Mouse (Mus musculus) embryo, embryonic 11.5 days (tissue): Measurements from ENCODE around the gene Crybb1.

Experiments used
- DNase-seq: peaks from one replicate; pipeline ENCODE4 v3.0.0-alpha.2; 2012; ENCODE audit warnings: low read depth, low spot score

Gene Crybb1

DNA sequence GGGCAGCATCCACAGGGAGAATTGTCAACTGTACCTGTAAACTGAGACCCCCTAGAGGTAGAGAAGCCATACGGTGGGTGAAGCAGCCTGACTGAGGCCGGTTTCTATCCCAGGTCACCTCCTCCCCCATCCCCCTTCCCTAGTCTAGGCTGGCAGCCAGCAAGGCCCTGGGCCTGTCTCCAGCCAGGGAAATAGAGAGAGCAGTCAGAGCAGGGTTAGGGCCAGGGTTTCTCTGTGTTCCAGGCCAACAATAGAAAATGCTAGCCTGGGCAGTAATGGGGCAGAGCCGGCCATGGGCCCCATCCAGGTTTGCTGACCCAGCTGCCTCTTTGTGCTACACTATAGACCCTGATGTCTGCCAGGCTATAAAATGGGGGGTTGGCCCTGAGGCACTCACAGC lies at the start of gene Crybb1:
Gene Crybb1, plus strand, starts transcription at position 390 of the 400 bp plus-strand sequence.
- no peak for DNase-seq

DNA sequence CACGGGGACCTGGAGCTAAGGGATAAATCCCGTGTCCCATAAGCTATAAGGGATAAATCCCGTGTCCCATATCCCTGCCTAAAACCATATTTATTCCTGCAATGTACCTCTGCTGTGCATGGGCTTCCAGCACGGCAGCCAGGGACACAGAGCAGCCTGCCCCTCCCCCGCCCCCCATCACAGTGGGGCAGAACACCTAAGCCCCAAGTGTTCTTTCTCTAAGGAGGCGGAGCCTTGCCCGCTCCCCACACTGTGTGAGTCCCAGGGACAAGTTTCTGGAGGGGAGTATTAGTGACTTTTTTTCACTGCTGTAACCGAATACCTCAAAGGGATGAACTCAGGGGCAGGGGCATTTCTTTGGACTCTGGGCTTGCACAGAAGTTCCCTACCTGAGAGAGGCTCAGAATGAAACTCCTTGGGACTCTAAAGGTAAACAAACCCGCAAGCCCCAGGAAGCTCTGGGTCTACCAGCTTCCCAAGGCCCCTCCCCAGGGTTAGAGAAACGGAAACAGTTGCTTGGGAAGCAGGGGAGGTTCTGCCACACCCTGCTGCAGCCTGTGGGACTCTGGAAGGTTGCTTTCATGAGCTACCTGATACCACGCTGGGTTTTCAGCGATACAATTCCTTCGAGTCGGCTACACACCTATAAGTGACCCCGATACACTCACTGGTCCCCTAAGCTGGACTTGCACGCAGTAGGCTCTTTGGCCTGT lies 48.9 kb upstream of the Crybb1 start:
- DNase-seq = no peak

DNA sequence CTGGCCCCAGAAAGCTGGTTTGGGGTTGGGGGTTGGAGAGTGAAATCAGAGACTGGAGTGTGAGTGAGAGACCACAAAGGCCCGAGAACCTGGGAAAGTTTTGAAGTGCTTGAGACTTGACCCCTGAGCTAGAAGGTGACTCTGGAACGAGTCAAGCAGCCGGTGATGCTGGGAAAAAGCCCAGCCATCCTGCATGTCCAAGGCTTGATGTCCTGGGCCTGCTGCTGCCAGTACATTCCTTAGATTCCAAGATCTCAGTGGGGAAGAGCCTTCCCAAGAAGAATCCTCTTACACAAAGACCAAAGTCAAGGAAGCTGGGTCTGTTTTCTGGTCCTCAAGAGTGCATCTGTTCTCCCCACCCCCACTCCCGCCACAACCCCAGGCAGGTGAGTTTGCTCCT lies 47.3 kb upstream of the Crybb1 start:
- no peak for DNase-seq

DNA sequence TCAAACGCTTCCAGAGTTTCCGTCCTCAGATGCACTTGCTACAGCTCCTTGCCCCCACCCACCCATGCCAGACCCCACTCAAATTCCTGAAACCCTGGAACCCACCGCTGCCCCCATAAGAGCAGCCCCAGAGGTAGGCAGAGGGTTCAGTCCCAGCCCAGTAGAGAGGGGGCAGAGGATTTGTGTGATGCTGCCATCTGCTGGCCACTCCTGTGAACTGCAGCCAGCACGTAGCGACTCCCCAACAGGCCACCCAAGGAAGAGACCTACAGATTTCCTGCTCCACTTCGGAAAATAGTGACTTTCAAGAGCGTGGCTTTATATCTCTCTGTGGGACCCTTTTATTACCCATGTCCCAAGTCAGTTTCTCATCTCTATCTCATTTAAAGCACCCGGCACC lies 45.5 kb upstream of the Crybb1 start:
- DNase-seq = peak; percentile 59

DNA sequence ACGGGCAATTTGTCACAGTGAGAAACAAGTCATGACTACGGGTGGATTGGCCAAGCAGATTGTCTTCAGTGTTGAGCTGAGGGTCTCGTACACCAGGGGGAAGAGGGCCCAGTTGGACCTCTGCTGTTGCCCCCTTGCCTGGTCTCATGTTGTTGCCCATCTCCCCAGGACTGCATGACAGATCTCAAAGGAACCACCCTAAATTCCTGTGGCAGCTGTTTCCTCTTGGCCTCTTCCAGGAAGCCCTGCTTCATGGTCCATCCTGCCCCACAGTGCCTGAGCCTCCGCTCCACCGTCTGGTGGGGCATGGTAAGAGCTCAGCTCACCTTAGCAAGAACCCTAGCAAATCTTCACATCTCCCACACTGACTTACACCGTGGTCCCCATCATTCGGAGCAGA lies 43.7 kb upstream of the Crybb1 start:
- DNase-seq = no peak

DNA sequence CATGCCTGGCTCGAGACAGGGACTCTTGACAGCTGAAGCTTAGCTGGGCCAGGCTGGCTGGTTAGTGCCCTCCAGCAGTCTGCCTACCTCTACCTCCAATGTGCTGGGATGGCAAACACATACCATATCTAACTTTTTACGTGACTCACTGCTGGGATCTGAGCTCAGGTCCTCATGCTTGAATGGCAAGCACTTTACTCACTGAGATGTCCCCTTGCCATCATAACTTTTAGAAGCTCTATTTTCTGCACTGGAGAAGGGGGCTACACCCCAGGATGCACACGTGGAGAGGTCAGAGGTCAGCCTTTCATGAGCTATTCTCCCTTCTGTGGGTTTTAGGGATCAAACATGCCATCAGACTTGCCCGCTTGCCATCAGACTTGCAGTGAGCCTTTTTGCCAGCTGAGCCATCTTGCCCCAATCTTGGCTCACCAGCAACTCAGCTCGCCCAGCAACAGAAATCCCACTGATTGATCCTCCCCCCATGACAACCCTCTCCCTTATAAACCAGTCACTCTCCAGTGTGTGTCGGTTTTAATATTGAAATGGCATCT lies 42.8 kb upstream of the Crybb1 start:
- no peak for DNase-seq

DNA sequence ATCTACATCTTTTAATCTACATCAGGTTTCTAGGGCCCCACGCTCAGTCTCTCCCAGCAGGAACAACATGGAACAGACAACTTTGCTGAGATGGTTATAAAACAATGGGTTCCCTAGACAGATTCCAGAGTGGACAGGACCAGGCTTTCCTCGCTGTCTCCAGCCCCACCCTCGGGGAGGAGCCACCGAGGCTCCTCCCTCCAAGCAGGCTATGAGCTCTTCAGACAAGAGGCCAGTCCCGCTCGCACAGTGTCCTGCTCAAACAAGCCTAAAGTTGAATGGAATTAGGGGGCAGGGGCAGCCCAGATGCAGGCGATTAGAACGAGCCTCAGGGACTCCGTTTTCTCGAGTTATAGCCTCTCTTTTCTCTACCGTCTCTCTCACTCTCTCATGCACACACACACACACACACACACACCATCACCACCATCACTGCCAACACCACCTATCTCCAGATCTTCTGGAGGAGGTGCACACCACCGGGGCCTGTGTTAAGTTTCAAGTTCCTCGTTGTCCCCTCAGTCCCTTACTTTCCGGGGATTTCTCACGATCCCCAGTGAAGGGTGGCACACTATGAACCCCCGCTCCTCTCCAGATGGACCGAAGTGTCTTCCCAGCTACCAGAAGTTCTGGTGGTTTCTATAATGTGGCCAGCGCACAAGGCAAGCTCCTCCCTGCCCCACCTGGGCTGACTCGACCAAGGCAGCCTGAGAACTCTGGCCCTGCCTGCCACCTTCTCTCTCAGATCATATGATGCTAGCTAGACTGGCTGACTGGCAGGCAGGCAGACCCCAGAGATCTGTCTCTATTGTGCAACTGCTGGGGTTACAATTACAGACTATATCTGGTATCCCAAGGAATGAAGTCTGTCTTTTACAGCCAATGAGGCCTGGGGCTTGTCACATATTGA lies 42.0 kb upstream of the Crybb1 start:
- DNase-seq = no peak

DNA sequence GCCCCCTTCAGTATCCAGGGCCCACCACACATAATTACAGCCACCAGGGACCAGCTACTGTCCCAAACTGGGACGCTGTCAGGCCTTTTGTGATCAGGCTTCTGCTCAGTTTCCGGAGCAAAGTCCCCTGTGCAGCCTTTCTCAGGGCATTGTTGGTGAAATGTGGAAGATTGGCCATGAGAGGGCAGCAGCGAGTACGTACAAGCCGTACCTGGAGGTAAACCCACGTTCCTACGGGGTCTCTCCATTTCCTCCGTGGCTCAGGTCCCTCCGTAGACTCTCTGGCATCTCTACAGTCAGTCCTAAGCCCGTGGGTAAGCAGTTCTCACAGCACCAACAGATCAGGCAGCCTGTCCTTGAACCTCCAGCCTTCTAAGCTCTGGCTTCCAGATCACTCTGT lies 41.2 kb upstream of the Crybb1 start:
- DNase-seq = peak; percentile 56

DNA sequence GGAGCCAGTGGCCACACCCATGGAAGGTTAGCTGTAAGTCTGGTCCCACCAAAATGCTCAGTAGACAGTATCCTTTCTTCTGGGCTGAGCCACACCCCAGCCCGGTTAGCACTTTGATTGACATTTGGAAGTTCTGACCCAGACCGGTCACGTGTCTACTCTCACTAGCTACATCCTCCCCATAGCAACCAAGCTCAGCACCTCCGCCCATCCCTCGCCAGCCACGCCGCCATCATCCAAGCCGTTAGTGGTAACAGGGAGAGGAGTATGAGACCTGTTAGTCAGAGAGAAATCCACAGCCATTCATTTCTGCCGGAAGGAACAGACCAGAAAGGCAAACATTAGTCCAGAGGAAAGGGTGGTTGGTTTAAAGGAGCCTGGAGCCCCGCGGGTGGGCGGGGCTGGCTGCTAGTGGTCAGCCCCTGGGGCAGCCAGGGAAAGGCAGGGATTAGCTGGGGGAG lies 40.3 kb upstream of the Crybb1 start:
- no peak for DNase-seq

DNA sequence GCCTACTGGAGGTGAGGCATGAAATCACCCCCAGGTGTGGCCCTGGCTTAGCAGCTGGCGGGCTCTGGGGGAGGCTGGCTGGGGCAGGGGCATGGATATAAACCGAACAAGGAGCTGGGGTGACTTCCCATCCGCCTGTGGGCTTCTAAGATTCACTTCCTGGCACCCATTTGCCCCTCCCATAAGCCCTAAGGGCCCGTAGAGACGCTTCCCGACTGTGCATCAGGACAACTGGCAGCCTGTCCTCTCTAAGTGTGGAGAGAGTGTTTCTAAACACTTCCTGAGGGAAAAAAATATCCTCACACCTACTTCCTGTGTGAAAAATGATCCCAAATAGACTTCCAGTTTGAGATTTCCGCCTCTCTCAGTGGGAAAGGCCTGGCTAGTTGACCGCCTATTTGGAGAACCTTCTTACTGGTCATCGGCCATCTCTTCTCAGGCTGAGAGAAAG lies 39.8 kb upstream of the Crybb1 start:
- DNase-seq = no peak

DNA sequence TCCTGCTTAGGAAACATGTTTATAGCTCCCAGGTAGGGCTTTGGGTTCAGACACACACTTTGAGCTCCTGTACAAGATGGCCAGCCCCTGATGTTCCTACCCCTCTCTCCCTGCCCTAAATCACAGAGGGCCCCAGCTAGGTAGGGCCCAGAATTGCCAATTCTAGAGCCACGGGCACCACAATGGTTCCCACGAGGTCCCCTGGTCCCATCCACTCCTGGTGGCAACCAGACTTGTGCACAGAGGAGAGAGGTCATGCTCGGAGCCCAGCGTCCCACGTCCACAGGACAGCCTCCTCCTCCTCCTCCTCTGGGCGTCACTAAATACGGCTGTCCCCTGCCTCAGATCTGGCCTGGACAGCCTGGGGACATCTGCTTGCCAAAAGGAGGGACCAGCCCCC lies 39.3 kb upstream of the Crybb1 start:
- DNase-seq = no peak

DNA sequence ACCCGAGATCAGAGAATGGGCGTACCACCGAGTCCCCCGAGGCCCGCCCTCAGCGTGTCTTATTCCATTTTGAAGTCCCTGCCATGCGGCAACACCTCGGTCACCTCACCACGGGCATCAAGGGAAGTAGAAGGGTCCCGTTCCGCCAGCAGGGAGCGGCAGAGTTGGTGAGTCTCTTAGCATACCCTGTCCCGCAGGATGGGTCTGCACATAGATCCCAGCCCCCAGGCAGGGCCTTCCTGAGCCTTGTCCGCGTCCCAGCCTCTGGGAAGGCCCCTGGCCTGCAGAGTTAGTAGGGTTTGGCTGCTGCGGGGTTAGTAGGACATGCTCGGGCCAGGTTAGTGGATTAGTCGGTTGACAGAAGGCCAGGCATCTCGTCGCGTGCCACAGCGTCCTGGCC lies 38.6 kb upstream of the Crybb1 start:
- no peak for DNase-seq

DNA sequence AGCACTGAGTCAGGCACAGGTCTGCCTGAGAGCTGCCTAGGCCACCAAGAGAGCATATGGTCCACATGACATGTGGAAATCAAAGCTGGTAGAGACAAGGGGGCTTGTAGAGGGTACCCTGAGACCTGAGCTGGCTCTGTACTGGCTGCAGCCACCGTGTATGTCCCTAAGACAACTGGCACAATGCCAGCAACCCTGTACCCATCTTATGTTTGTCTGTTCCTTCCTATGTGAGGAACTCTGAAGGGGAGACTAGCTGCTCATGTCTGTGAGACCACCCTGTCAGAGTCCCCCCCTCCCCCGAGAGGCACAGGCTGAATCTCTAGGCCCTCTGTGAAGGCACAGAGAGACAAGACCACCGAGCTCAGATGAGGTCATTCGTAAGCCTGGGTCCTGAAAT lies 36.9 kb upstream of the Crybb1 start:
- no peak for DNase-seq

DNA sequence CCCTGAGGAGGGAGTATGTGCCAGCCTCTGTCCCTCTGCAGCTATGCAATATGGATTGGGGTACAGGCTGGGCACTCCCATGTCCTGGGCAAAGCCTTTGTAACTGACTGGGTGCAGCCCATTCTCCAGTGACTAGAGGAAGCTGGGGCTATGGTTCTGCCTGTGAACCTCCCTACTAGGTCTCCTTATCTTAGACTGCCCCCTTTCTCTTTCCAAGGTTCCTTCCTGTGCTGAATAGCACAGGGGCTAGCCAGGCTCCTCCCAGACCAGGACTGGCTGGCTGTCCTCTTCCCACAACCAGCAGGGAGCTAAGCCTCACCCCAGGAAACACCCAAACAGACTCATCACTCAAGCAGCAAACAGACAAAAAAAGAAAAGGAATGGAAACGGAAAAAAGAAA lies 36.2 kb upstream of the Crybb1 start:
- no peak for DNase-seq

DNA sequence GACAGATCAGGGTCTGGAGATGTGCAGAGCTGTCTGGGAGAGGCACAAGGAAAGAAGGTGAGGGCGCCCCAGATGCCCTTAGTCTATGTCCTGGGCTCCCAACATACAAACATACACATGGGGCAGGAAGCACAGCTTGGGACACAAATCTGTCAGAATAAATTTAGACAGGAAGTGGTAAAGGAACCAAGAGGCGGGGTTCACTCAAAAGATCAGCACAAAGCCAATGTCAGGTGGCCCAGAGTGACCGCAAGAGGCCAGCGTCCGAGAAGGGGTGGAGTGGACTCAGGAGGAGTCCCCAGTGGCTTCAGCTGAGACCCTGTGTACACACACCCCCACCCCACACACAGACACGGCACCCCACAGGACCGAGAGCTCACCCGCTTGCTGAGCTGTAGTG lies 35.4 kb upstream of the Crybb1 start:
- no peak for DNase-seq

DNA sequence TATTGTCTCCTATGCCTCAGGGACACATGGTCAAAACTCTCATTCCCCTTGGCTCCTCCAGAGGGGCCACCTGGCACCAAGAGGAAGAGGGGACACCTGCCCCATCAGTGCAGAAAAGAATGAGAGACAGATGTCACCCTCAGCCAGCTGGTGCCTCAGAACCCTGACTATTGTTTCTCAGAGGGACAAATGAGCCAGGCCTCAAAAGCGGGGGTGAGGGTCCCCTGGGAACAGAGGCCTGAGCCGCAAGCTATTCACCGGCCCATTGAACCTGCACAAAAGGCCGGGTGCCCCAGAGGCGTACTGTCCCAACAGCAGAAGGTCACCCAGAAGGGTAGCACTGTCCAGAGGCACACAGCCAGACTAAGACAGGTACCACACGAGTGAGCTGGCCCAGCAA lies 30.0 kb upstream of the Crybb1 start:
- no peak for DNase-seq

DNA sequence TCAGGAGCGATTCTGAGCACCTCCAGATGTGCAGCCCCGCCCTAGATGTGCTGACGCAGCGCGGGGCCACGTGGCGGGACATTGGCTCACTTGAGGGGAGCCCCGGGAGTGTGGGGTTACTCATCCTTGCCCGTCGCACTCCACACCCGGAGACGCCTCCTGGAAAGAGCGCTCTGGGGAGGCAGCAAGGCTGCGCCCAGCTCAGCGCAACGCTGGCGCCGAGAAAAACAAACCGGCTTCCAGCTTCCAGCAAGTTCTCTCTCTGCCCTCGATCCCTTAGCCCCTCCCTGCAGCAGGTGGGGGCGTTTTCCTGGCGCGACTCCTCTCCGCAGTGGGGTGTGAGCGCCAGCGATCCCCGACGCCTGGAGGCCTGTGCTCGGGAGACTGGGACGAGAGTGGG lies 28.3 kb upstream of the Crybb1 start:
- DNase-seq = no peak

DNA sequence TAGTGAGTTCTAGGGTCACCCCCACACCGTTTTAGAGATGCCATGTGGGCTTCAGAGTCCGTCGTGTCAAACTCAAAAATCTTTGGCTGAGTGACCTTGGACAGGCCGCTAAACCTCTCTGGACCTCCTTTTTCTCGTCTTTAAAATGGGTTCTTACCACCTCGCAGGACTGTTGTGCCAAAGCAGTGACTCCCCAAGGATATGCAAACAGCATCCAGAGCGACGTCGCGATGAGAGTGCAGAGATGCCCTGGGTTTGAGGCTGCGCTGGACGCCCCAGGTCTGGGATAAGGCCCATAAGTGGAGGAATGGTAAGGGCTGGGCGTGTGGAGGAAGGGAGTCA lies 27.7 kb upstream of the Crybb1 start:
- no peak for DNase-seq

DNA sequence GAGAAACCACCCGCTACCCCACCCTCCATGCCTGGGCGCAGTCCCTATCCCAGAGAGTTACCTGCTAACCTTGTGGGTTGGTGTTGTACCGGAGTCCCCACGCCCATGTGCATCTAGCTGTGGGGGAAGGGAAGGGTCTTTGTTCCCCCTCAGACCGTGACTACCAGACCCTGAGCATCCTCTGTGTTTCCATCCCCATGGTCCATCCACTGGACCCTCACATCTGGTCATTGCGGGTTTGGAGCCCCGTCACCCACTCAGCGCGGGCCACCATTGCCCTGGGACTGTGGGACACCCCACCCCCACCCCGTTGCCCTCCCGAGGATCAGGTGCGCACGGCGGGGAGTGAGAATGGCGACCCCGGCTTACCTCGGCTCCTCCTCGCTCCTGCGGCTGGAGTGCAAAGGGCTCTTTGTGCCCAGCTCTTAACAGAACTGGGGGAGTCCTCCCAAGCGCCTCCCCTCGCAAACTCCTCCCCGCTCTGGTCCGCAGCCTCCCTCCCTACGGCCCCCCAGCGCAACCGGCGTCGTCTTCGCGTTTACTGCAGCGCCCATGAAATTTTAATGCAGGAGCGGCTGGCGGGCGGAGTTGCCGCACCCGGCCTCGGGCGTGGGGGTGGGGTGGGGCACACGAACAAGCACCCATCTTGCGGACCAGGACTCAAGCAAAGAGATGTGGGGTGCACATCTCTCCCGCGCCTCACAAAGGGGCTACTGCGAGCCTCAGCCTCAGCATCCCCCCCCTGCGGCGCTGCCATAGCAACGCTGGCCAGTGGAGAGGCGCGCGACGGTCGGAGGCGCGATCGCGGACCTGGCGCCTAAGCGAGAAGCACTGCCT lies 27.2 kb upstream of the Crybb1 start:
- no peak for DNase-seq

DNA sequence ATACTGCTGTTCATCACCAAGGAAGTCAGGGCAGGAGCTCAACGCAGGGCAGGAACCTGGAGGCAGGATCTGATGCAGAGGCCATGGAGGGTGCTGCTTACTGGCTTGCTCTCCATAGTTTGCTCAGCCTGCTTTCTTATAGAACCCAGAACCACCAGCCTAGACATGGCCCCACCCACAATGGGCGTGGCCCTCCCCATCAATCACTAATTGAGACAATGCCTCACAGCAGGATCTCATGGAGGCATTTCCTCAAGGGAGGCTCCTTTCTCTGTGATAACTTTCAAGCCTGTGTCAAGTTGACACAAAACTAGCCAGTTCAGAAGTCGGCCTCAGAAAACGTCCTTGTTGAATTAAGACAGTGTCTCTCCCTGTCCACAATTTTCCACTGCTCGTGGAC lies 19.8 kb upstream of the Crybb1 start:
- DNase-seq = no peak

DNA sequence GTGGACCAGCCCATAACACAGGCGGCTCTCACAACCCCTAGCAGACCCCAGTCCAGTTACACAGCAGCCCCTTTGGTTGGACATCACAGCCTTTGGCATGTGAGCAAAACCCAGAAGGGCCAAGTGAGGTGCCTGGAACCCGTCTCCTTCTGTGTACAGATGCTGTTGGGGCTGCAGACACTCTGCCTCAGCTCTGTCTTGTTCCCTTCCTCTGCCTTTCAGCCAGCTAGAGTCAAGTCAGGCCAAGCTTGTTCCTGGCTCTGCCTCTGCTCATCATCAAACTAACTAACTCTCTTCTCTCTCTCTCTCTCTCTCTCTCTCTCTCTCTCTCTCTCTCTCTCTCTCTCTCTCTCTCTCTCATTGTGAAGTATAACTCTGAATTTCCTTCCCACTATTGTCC lies 19.0 kb upstream of the Crybb1 start:
- DNase-seq = no peak

DNA sequence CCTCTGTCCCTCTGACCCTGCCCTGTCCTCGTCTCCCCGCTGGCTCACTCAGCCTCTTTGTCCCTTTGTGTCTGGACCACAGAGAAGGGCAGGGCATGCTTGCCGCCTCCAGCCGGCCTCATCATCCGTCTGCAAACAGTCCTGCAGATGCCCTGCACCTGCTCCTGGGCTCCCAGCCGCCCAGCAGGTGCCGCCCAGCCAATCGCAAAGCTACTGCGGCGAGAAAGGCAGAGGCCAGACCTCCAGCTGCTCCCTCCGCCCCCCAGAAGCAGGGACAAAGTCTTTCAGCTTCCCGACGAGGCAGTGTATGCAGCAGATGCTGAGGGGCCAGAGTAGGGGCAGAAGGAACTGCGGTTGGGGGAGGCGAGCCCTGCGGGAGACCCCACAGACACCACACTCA lies 18.2 kb upstream of the Crybb1 start:
- peak; percentile 56 for DNase-seq
